Mouse (Mus musculus) erythroblast, embryonic 14.5 days (primary cell): Measurements from ENCODE around the gene Sec14l1.

Experiments used
- GATA1 ChIP-seq: IDR thresholded peaks from 2 replicates; pipeline ENCODE4 v1.6.1; 2012; ENCODE audit warnings: low read length, inconsistent platforms, mixed read lengths
- TAL1 ChIP-seq: IDR thresholded peaks from 3 replicates; pipeline ENCODE4 v1.6.1; 2012; ENCODE audit warnings: low read length, inconsistent platforms, mixed read lengths

DNA sequence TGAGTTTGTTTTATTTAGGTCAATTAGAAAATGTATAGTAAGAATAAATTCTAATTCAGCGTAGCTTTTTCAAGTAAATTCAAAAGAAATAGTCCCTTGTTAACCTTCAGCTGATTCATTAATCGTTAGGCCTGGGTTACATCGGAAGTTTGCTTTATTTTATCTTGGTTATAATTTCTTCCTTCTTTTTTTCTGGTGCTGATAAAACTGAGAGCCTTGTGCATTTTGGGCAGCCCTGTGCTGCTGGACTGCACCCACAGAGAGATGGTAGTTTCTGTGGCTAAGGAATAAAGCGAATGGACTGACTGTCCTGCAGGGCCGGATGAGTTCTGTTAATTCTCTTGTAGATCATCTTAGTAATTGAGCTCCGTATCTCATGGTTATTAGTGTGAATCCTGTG is 37.6 kb downstream of the Sec14l1 start:
- TF ChIP-seq GATA1, result no peak
- TF ChIP-seq TAL1, result no peak
